Mouse (Mus musculus) right cerebral cortex, adult 18-20 months (tissue): Measurements from ENCODE around the gene Tceanc2.
"Not testable (repeated sequence)": the region's sequence is repeated elsewhere in the genome, so short reads cannot be mapped to it uniquely, and the experiment has no call there.

ENCODE experiments used
- DNase-seq: peaks from one replicate; pipeline ENCODE4 v3.0.0; 2022; ENCODE audit warnings: mixed read lengths

Tceanc2 gene

DNA sequence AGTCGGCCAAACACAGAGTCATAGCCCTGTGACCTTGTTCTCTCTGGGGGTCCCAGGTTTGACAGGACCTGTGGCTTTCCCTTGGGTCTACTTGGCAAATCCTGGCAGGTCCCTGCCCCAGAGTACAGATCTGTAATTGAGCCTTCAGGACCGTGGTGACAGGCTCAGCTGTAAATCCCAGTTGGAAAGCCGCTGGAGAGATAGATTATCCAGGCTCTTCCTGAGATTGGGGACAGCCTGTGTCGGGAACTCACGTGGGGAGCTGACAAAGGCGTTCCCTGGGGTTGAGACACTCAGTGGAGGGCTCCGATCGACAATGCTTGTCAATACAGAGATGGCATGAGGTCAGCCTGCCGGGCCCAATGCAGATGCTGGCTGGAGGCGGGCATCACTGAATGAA lies 52.5 kb downstream of the Tceanc2 start:
- no peak for DNase-seq

DNA sequence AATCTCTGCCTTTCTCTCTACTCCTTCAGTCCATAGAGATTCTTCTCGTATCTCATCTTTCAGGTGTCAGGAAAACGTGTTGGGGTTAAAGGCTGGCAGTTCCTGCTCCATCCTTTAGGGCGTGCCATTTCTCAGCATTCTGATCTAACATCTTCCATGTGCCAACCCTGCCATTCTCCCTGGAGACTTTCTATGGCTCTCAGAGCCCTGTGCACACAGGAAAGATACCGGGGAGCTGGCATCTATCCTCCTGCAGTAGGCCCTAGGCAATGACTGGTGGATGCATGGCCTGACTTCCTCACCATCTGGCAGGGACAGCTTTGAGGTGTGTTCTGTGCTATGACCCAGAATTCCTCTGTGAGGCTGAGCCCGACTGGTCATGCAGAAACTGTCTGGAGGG lies 53.8 kb downstream of the Tceanc2 start:
- no peak for DNase-seq

DNA sequence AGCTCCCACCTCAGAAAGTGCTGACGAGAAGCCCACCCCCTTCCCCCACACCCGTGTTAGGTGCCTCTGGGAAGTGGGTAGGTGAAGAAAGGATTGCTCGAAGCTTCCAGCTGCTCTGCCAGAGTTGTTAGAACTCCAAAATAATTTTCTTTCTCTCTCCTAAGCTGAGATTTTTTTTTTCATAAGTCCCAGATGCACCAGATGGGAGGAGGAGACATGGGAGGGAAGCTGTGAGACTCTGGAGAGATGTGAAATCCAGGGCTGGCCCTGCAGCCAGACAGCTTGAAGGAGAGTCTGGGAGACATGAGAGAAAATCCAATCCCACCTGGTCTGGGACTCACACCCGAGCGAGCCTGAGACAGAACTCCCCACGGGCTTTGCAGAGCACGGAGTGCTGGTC lies 54.5 kb downstream of the Tceanc2 start:
- DNase-seq, result peak; percentile 49

DNA sequence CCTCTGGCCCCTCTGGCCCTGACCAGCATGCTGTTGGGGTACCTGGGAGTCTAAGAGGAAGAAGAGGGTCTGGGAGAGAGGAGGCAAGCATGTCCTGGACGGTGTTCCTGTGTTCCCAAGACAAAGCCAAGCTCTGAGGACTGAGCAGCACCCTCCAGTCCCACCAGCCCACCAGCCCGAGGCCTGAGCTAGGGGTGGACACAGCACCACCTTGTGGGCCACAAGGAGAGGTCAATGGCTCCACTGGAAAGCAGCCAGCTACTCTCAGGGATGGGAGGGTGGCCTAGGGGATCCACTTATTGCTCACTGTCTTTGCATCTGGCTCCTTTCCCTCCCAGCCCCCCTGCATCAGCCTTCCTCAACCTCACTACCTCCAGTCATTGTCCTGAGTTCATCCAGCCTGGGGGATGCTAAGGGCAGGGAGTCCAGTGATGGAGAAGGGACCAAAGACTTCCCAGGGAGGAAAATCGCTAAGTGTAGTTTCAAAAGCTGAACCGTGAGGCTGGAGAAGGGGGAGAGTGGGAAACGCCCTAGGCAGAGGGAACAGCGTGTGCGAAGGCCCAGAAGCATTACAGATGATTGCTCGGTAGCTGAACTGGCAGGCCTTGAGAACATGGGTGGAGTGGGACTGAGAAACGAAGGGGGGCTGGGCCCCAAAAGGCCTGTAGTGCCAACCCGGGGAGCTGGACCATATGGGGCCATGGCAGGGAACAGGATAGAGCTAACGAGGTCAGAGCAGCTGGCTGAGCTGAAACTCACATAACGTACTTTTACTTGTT lies 57.6 kb downstream of the Tceanc2 start:
- no peak for DNase-seq

DNA sequence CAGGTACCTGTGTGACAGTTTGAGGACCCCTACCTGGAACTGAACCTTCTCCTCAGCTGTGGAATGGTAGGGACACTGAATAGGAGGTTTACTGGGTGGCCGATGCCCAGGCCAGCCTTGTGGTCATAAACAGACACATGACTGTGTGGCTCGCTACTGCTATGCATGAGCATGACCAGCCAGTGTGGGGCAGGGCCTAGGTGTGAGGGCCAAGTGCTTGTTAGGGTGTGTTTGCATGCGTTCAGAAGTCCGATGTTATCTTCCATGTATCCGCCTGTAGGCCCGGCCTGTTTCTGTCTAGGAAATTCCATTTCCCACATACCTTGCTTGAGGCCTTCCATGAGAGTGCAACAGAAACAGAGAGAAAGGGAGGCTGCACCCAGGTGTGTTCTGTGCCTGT lies 58.2 kb downstream of the Tceanc2 start:
- no peak for DNase-seq

DNA sequence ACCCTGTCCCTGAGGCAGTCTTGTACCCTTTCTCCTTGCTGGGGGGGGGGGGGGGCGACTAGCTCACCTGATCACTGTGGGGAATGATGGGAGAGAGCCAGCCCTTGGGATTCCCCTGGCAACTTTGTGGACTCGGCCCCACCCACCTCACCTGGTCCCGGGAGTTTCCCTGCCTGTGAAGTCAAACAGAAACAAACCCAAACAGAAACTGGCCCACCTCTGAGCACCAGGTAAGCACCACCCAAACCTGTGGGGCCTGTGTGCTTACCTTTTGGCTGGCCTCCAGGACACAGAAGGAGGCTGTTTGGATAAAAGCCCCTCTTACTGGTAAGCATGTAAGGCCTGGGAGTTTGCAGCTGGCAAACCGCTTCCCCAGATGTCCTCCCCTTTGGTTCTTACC lies 59.9 kb downstream of the Tceanc2 start:
- no peak for DNase-seq

DNA sequence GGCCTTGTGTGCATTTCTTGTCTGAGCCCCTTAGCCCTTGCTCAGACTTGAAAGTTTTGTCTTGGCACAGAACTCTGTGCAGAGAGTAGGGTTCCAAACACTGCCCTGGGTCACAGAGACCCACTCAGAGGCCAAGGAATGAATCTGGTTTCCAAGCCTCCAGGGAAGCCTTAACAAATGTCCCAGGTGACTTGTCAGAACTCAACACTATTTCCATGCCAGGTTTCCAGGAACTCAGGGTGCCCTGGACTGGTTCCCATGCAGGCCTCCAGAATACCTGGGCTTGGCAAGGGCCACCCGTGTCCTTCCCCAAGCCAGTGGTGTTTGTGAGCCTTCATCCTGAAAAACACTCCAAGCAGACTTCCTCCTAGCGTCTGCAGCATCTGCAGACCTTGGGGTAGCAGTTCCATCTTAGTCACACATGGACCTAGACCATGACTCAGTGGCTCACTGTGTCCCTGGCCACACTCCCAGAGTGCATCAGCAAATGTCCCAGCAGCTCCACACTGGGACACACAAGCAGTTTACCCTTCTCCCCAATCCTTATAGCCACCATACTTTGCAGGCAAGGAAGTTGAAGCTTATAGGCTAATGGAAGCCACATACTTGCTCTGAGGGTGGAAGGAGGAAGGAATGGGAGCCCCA lies 61.1 kb downstream of the Tceanc2 start:
- no peak for DNase-seq

DNA sequence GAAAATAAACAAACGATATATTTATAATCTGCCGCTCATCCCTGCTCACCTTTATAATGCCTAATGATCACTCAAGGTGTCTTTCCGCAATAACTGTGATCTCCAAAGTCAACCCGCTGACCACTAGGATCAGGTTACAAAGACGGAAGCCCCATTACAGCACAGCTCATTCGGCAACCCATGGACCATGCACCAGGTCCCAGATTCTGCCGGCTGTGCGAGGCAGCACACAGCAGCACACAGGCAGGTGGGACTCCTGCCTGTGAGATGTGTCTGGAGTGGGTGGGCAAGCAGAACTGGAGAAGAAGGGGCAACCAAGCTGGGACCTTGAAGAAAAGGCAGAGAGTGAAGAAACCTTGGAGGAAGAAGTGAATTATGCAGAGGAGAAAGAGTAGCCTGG lies 64.6 kb downstream of the Tceanc2 start:
- no peak for DNase-seq

DNA sequence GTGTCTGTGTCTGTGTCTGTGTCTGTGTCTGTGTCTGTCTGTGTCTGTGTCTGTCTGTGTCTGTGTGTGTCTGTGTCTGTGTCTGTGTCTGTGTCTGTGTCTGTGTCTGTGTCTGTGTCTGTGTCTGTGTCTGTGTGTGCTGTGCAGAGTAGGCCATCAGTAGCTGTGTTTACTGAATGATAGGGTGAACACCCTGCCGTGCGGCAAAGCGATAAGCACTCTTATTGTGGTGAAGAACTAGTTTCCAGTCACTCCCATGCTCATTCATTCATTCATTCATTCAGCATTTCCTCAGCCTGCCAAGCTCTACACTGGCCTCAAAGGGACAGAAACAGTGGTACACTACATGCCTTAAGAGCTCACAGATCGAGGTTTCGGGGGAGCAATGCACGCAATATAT lies 69.7 kb downstream of the Tceanc2 start:
- not testable (repeated sequence) for DNase-seq

DNA sequence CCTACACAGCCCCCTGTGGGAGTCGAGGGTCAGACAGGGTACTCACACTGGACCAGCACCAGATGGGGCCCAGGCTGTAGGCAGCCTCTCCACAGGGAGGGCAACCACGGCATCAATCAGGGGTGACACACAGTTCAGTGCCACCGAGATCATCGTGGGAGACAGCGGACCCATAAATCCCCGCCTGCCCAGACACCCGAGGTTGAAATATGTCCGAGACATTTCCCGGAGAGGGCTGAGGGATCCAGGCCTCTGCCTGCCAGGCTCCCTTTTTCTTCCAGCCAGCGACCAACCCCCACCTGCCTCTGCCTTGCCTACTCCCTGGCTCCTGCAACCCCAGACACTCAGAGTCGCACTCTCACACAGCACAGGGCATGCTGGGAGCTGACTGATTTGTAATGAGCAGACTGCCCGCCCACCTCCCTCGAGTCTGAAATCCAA lies 70.6 kb downstream of the Tceanc2 start:
- DNase-seq, result peak; percentile 58

DNA sequence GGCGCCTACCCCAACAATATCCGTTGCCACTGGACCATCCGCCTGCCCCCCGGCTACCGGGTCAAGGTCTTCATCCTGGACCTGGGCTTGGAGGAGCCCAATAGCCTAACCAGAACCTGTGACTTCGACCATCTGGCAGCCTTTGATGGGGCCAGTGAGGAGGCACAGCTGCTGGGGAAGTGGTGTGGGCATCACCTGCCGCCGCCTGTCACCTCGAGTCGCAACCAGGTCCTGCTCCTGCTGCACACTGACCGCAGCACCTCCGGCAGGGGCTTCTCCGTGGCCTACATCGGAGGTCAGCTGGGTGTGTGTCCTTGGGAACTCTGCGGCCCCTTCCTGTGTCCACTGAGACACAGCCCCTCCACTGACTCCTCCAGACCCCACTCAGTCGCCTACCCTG lies 72.1 kb downstream of the Tceanc2 start:
- DNase-seq, result no peak

DNA sequence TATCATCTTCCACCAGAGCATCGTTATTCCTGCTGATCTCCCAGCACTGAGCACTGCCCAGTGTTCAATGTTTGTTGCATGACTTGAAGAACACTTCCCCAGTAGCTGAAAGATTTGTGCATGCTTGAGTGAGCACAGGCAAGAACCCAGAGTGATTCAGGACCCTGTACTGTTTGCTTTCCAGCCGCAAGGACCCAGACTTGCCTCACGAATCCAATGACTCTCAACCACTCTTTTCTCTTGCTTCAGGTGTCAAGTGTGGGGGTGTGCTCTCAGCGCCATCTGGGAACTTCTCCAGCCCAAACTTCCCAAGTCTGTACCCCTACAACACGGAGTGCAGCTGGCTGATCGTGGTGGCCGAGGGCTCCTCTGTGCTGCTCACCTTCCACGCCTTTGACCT lies 76.7 kb downstream of the Tceanc2 start:
- no peak for DNase-seq

DNA sequence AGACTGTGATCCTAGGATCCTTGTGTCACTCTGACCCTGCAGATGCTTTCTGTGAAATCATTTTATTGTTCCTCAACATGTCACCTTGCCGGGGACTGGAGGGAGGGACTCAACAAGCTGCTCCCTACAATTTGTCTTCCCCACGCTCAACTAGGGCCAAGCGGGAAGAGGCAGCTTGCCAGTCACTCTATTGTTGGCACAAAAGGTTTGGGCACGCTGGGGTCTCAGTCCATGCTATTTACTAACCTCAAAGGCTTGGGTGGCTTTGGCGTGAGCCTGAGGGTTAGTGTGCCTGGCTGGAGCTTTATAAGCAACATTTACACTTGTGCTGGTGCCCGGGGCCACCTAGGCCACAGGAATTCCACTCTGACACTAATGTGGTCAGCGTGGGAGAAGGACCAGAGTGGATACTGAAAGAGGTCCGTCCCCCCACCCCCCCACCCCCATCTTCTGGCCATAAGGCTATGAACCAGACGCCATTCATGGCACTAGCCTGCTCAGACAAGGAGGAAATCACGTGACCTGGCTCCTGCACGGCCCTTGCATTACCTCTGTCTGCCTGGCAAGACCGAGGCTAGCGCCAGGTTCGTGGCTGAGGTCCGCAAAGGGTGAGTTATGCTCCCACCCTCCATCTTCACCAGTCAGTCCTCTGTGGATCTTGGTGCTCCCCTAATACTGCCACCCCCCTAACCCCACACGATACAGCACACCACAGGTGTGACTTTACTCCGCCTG lies 80.0 kb downstream of the Tceanc2 start:
- no peak for DNase-seq

DNA sequence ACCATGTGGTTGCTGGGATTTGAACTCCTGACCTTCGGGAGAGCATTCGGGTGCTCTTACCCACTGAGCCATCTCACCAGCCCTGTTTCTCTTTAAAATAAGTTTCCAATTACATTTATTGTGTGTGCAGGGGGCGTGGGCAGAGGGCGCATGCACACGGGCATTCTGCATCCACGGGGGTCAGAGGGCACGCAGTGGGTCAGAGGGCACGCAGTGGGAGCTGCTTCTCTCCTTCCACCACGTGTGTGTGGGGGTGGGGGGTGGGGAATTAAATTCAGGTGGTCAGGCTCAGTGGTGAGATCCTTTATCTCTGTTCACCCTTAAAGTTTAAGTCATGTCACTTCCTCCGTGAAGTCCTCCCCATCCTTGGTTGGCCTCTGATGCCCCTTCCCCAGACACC lies 80.5 kb downstream of the Tceanc2 start:
- no peak for DNase-seq

DNA sequence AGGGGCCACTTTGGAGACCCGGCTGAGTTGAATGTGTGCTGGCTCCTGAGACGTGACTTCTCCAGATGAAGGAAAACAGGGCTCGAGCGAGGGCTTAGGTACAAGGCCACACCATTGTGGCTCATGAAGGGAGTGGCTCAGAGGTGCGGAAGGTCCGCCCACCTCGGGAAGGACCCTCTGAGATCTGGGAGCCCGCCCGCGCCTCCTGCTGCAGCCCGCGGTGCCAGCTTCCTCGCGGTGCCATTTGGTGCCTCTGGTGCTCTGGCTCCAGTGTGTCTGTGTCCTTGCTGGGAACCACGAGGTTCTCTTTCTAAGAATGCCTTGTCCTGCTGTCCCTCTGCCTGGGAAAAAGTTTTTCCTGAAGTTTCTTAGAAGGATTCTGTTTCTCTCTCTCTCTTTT lies 81.0 kb downstream of the Tceanc2 start:
- no peak for DNase-seq

DNA sequence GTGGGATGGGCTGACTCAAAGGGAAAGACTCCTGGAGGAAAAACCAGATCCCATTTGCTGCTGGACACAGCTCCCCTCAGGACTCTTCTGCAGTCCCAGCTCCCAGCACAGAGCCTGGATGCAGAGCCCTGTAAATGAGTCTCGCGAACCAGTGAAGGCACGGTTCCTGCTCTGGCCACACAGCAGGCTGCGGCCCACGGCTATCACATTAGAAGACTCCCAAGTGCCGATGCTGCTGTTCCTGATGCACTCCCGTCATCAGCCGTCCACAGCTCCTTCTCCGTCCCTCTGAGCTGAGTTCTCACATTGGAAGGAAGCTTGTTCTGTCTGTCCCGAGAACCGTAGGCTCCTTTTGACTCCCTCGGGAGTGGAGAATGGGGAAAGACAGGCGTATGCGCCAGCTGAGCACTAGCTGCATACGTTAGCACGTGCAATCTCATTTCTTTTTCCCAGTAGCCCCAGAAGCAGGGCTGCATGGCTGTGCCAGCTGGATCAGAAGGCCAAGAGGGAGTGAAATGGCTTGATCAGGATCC lies 82.0 kb downstream of the Tceanc2 start, which contains the start of gene Cdcp2:
Gene Cdcp2, plus strand, starts transcription at position 51 of the 533 bp plus-strand sequence.
- DNase-seq, result no peak

DNA sequence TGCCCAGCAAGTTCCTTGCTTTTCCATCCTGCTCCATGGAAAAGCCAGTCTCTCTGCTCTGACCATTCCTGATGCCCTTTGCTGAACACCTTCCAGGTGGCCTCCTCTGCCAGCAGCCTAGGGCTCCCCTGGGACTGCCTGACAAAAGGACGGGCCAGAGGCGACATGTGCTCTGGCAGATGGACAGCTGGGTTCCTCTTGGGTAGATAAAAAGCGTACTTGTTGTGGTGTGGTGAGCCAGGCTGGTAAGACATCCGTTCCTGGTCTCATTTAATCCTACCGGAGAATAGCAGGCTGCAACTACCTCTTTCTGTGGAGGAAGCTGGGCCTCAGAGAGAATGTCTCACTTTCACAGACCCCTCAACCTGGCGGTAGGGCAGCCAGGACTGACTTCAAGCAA lies 82.9 kb downstream of the Tceanc2 start:
- DNase-seq, result no peak

DNA sequence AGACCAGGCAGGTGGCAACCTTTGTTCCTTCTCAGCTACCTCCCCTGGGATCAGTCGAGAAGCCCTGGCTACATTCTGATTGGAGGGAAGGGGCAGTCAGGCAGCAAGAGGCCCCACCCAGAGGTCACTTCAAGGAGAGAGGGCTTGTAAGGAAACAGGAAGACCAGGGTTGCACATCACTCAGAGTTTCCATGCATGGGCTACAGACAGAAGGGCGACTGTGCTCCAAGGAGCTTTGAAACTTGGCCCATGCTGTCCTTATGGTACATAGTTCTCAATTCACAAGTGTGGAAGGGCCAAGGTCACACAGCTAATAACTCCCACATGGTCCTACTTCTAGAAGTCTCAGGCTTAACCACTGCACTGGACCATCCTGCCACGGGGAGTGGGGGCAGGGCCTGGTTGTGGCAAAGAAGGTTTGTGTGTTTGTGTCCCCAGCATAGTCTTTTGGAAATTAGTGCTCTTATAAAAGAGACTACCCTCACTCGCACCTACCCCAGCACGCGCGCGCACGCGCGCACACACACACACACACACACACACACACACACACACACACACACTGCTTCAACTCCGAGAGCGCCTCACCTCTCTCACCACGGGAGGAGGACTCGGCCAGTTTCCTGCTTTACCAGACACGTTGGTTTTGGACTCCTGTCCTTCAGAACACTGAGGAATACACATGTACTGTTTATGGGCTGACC lies 84.3 kb downstream of the Tceanc2 start:
- no peak for DNase-seq

DNA sequence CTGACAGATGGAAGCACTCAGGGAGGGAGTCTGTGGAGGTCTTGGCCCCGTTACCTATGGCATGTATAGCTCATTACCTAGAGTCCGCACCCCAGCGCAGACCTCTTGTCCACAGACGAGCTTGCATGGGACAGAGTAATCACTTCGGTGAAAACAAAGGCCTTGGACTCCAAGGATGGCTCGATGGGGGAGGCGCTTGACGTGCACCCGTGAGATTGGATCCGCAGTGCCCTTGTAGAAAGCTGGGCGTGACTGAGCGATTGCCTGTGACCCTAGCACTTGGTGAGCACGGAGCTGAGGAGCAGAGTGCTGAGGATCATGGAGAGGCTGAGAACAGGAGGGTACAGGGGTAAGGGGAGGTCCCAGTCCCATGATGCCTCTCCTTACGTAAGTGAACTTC lies 87.2 kb downstream of the Tceanc2 start:
- no peak for DNase-seq

DNA sequence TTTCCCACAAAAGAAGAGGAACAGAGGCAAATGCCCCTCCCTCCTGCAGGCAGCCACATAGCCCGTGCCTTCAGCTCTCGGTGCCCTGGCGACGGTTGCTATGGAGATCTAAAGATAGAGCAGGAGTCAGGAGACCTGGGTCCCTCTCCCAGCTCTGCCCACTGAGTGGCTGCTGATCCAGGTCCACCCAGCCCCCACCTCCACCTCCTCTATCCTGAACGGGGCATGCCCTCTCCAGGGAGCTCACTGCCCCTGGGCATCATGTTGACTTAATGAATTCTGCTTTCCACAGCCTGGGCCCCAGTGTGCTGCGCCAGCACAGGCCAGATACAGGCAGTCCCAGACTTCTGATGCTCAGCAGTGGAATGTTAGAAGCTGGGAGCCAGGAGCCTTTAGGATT lies 94.1 kb downstream of the Tceanc2 start:
- DNase-seq, result peak; percentile 84

DNA sequence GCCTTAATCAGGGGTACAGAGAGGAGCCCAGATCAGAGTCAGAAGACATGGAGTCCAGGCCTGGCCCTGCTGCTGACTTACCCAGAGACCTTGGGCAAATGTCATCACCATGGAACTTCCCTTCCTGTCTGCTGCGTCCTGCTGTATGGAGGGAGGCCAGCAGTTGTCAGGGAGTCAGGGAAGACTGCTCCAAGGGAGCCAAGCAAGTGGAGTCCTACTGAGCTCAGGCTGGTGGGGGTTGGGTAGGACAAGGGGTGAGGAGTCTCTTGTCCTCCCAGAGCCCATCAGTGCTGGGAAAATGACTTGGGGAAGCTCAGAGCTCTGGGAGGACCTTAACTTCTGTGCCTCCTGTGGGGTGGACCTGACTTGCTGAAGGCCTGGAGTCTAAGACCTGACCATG lies 94.6 kb downstream of the Tceanc2 start:
- DNase-seq, result peak; percentile 12
